Mouse (Mus musculus): ENCODE results near the gene Scn1b. TPM values are rescaled to one million over a fixed set of nuclear protein-coding genes. Genes with fewer than 3 reads are reported as not detected.
A peak's percentile ranks its signal among the peaks of the same experiment; 100 is the strongest.

Scn1b gene
- polyA plus RNA-seq, 1 experiment from 2014 or later: 2.8 TPM

DNA sequence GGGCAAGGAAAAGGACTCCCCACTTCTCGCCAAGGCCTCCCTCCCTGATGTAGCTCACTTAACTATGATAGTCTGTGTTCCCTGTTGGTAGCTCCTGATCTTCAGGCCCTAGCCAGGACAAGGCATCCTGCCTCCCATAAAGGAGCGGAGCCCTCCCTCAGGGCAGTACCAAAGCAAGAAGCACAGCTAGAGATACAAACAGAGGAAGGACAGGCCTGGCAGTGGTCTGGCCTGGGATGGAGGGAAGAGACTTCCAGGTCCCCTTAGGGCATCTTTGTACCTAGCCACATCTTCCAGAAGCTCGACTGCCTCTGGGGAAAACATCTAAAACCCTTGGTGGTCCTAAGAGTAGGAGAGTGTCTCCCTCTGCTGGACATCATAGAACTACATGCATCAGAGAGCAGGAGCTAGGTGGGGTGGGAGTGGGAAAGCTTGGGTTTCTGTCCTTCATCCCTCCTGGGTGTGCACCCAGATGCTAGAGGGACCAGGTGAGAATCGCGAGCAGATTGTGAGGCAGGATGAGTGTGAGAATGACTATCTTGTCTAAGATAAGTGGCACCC is 48.8 kb downstream of the Scn1b start:
- 0 out of 2 replicates have a peak, but pooled peaks have one; percentile 39 for ATAC-seq (replicated peaks; ENCODE audit: low FRiP score, low read depth)
- Histone ChIP-seq H3K4me3 (replicated peaks; ENCODE audit: low read depth, low read length) (no peak overlapping the region), H3K27ac (no peak overlapping the region), H3K9ac (ENCODE audit: low read depth, low read length) (no peak overlapping the region), H3K4me1 (replicated peaks; ENCODE audit: insufficient read depth, low read length) (no peaks in the 10 kb centered on the region), H3K4me2 (ENCODE audit: low read length) (no peak overlapping the region), H3K9me3 (replicated peaks; ENCODE audit: low read length) (no peaks in the 10 kb centered on the region), H3K36me3 (ENCODE audit: insufficient read depth, low read length) (no peaks in the 10 kb centered on the region), H3K27me3 (ENCODE audit: insufficient read depth, low read length) (no peaks in the 10 kb centered on the region)
- DNase-seq (ENCODE audit: low spot score): peak; percentile 88
- TF ChIP-seq CTCF (IDR thresholded peaks at IDR 0.05; ENCODE audit: low read depth): peak; percentile 89
- 48% methylated on average over 5 of the region's 5 CpGs for WGBS

DNA sequence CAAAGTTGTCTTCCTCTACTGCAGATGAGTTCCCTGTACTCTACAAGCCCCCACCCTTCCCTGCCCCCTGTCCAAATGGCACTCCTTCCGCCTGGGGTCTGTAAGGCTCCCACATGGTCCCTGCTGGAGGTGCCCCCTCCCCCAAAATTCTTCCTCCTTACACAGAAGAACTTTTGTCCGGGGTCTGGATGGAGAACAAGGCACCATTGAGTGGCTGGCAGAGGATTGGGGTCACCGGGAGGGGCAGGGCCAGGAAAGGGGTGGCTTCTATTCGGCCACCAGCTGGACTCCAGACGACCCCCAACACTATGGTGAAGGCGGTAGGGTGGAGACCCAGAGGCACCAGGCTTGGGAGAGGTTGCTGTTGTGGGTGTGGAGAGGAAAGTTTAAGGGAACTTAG is 49.3 kb downstream of the Scn1b start:
- Histone ChIP-seq H3K36me3 (ENCODE audit: insufficient read depth, low read length) (no peaks in the 10 kb centered on the region), H3K4me3 (replicated peaks; ENCODE audit: low read depth, low read length) (no peak overlapping the region), H3K4me2 (ENCODE audit: low read length) (no peak overlapping the region), H3K4me1 (replicated peaks; ENCODE audit: insufficient read depth, low read length) (no peaks in the 10 kb centered on the region), H3K27ac (no peak overlapping the region), H3K27me3 (ENCODE audit: insufficient read depth, low read length) (no peaks in the 10 kb centered on the region), H3K9me3 (replicated peaks; ENCODE audit: low read length) (no peaks in the 10 kb centered on the region), H3K9ac (ENCODE audit: low read depth, low read length) (no peak overlapping the region)
- ATAC-seq (replicated peaks; ENCODE audit: low FRiP score, low read depth): no peak
- 56% methylated on average over 6 of the region's 6 CpGs for WGBS
- no peak for TF ChIP-seq CTCF (IDR thresholded peaks at IDR 0.05; ENCODE audit: low read depth)
- no peak for DNase-seq (ENCODE audit: low spot score)

DNA sequence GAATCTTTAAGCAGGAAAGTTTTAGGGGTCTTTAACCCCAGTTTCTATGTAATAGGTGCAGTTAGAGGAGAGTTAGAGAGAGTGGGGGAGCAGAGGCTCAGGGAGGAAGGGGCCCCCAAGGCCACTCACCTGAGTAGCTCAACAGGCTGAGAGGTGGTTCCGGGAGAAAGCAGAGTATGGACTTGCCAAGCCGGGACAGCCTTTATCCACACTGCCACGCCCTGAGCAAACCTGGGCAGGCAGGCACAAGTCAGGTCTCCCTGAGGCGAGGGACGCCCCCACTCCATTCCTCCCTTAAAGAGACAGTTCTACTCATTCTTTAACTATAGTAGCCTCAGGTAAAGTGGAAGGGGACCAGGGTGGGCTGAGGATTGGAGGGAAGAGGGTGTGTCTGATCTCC is 50.3 kb downstream of the Scn1b start, which contains the start of gene Fxyd3:
Gene Fxyd3 (minus strand): TSS at position 213 of the 400 bp plus-strand sequence.
- H3K4me2 ChIP-seq (ENCODE audit: low read length): no peak within 1 kb of the TSS
- H3K9ac ChIP-seq (ENCODE audit: low read depth, low read length): no peak within 1 kb of the TSS
- no peaks in the 10 kb centered on the region for H3K9me3 ChIP-seq (replicated peaks; ENCODE audit: low read length)
- H3K27me3 ChIP-seq (ENCODE audit: insufficient read depth, low read length): no peaks in the 10 kb centered on the region
- no peaks in the 10 kb centered on the region for H3K36me3 ChIP-seq (ENCODE audit: insufficient read depth, low read length)
- DNase-seq (ENCODE audit: low spot score) (no peak), ATAC-seq (replicated peaks; ENCODE audit: low FRiP score, low read depth) (no peak)
- TF ChIP-seq CTCF (IDR thresholded peaks at IDR 0.05; ENCODE audit: low read depth): no peak
- WGBS: 43% methylated on average over 5 of the region's 5 CpGs
- no peak within 1 kb of the TSS for H3K27ac ChIP-seq
- H3K4me1 ChIP-seq (replicated peaks; ENCODE audit: insufficient read depth, low read length): no peaks in the 10 kb centered on the region
- H3K4me3 ChIP-seq (replicated peaks; ENCODE audit: low read depth, low read length): no peak within 1 kb of the TSS

DNA sequence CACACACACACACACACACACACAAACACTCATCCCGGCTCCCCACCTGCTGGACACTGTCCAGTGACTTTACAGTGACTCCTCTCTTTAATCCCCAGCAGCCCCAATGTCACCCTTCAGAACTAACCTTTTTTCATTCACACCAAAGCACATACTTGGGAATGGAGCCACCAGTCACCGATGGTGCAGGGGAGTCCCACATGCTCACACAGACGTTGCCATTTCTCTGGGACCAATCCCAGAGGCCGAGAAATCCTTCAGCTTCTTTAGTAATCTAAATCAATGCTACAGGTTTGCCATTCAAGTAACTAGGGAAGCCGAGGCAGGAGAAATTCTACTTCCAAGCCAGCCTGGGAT is 52.1 kb downstream of the Scn1b start:
- ATAC-seq (replicated peaks; ENCODE audit: low FRiP score, low read depth) (no peak), DNase-seq (ENCODE audit: low spot score) (no peak)
- Histone ChIP-seq H3K27ac (no peak overlapping the region), H3K4me2 (ENCODE audit: low read length) (no peak overlapping the region), H3K36me3 (ENCODE audit: insufficient read depth, low read length) (no peaks in the 10 kb centered on the region), H3K4me3 (replicated peaks; ENCODE audit: low read depth, low read length) (no peak overlapping the region), H3K9ac (ENCODE audit: low read depth, low read length) (no peak overlapping the region), H3K9me3 (replicated peaks; ENCODE audit: low read length) (no peaks in the 10 kb centered on the region), H3K27me3 (ENCODE audit: insufficient read depth, low read length) (no peaks in the 10 kb centered on the region), H3K4me1 (replicated peaks; ENCODE audit: insufficient read depth, low read length) (no peaks in the 10 kb centered on the region)
- no peak for TF ChIP-seq CTCF (IDR thresholded peaks at IDR 0.05; ENCODE audit: low read depth)
- WGBS: 49% methylated on average over 5 of the region's 5 CpGs

DNA sequence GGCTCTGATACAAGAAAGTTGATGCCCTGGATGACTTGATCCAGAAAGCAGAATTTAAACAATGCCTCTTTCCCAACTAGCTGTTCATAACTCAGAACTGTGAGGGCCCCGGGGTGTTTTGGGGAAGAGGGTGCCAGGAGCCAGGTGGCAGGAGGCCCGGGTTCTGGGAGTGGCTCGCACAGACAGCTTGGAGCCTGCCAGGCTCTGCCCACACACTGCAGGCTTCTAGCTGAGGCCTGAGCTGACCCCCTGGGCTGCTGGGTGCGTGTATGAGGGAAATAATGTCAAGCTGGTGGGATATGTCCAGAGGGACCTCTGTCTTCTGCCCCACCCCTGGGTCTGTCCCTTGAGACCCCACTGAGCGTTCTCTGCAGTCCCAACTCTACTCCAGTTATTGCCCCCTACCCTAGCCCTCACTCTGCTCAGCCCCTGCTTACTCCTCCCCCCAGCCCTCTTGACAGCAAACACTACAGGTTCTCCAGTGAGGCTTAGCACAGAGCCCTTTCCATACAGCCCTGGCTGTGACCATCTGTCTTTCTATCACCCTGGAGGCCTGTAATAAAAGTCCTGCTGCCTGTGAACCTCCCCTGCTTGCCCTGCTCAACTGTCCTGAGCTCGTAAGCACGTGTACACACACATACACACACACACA is 52.6 kb downstream of the Scn1b start:
- H3K9ac ChIP-seq (ENCODE audit: low read depth, low read length): no peak overlapping the region
- H3K4me3 ChIP-seq (replicated peaks; ENCODE audit: low read depth, low read length): no peak overlapping the region
- 43% methylated on average over 7 of the region's 7 CpGs for WGBS
- no peak for DNase-seq (ENCODE audit: low spot score)
- TF ChIP-seq CTCF (IDR thresholded peaks at IDR 0.05; ENCODE audit: low read depth): no peak
- no peak overlapping the region for H3K27ac ChIP-seq
- H3K36me3 ChIP-seq (ENCODE audit: insufficient read depth, low read length): no peaks in the 10 kb centered on the region
- no peaks in the 10 kb centered on the region for H3K9me3 ChIP-seq (replicated peaks; ENCODE audit: low read length)
- no peak for ATAC-seq (replicated peaks; ENCODE audit: low FRiP score, low read depth)
- no peaks in the 10 kb centered on the region for H3K4me1 ChIP-seq (replicated peaks; ENCODE audit: insufficient read depth, low read length)
- H3K4me2 ChIP-seq (ENCODE audit: low read length): no peak overlapping the region
- H3K27me3 ChIP-seq (ENCODE audit: insufficient read depth, low read length): no peaks in the 10 kb centered on the region

DNA sequence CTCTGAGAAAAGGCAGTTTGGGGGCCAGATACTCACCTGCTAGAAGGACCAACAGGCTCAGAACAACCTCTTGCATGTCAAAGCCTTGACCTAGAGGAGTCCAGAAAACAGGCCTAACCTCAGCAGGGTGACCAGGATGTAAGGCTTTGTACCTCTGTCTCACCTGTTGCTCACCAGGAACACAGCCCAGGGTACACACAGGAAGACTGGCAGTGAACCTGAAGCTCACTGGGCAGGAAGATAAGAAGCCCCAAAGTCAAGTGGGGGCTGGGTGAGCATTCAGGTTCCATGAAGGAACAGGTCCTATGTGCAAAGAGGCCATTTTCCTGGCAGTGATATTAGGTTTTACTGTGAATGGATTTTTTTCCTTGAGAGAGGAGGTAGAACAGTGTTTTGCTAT is 53.3 kb downstream of the Scn1b start:
- no peaks in the 10 kb centered on the region for H3K4me1 ChIP-seq (replicated peaks; ENCODE audit: insufficient read depth, low read length)
- no peak for DNase-seq (ENCODE audit: low spot score)
- no peaks in the 10 kb centered on the region for H3K9me3 ChIP-seq (replicated peaks; ENCODE audit: low read length)
- H3K4me2 ChIP-seq (ENCODE audit: low read length): no peak overlapping the region
- H3K9ac ChIP-seq (ENCODE audit: low read depth, low read length): no peak overlapping the region
- ATAC-seq (replicated peaks; ENCODE audit: low FRiP score, low read depth): no peak
- H3K27me3 ChIP-seq (ENCODE audit: insufficient read depth, low read length): no peaks in the 10 kb centered on the region
- no peaks in the 10 kb centered on the region for H3K36me3 ChIP-seq (ENCODE audit: insufficient read depth, low read length)
- TF ChIP-seq CTCF (IDR thresholded peaks at IDR 0.05; ENCODE audit: low read depth): no peak
- H3K27ac ChIP-seq: no peak overlapping the region
- H3K4me3 ChIP-seq (replicated peaks; ENCODE audit: low read depth, low read length): no peak overlapping the region

DNA sequence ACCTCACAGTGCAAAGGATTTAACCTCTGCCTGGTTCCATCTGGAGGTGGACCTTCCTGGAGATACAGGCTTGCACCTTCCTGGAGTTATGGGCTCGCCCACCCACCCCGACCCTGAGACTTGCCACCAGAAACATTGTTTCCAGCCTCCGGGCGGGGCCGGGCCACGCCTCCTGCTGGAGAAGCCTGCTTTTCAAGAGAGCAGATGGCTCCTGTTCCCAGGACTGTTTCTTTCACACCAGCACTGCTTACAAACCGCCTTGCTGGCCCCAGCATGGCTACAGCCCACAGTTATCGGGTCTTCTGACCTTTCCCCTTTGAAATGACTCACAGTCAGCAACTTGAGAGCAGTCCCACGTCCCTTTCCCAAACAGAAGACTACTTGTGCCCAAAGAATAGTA is 54.5 kb downstream of the Scn1b start:
- Histone ChIP-seq H3K4me3 (replicated peaks; ENCODE audit: low read depth, low read length) (no peak overlapping the region), H3K27me3 (ENCODE audit: insufficient read depth, low read length) (no peaks in the 10 kb centered on the region), H3K9me3 (replicated peaks; ENCODE audit: low read length) (no peaks in the 10 kb centered on the region), H3K4me1 (replicated peaks; ENCODE audit: insufficient read depth, low read length) (no peaks in the 10 kb centered on the region; the same call in 1 of the 2 replicates), H3K36me3 (ENCODE audit: insufficient read depth, low read length) (no peaks in the 10 kb centered on the region), H3K27ac (no peak overlapping the region), H3K4me2 (ENCODE audit: low read length) (no peak overlapping the region), H3K9ac (ENCODE audit: low read depth, low read length) (no peak overlapping the region)
- WGBS: 20% methylated on average over 9 of the region's 9 CpGs
- ATAC-seq (replicated peaks; ENCODE audit: low FRiP score, low read depth) (no peak), DNase-seq (ENCODE audit: low spot score) (no peak)
- peak; percentile 16; the same call in 1 of the 2 replicates for TF ChIP-seq CTCF (IDR thresholded peaks at IDR 0.05; ENCODE audit: low read depth)

Measured in kidney, postnatal 0 days (tissue).